Mouse (Mus musculus): ENCODE data around the gene Sypl2. TPM values are rescaled to one million over a fixed set of nuclear protein-coding genes. Genes with fewer than 3 reads are reported as not detected.
A peak's percentile ranks its signal among the peaks of the same experiment; 100 is the strongest.

Gene Sypl2
- polyA plus RNA-seq, 1 experiment, result 38.7 TPM

DNA sequence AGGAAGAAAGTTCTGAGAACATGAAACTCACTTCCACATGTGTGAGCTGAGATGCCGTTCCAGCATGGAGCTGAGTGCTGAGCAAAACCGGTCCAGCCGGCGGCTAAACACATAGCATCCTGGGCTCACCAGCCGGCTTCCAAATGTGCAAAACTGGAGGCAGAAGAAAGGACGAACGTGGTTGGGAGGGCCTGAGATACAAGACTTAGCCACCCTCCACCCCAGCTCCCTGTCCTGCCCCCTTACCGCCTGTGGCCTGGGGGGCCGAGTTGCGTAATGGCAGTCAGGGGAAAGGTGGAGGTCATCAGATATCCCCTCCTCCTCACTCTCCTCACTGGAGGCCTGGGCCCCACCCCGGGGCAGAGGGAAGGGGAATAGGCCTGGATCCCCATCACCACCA, 22.0 kb downstream of the Sypl2 start:
- H3K27me3 ChIP-seq (replicated peaks; ENCODE audit: control insufficient read depth, insufficient read depth, low read length), result no peaks in the 10 kb centered on the region
- no peaks in the 10 kb centered on the region for H3K36me3 ChIP-seq (ENCODE audit: control insufficient read depth, insufficient read depth, low read length)
- DNase-seq, result no peak
- H3K4me1 ChIP-seq (ENCODE audit: control insufficient read depth, insufficient read depth, low read length), result 0 out of 2 replicates have a peak, but pooled peaks cover 2% of the 10 kb centered on the region
- no peak for TF ChIP-seq POLR2A (IDR thresholded peaks at IDR 0.05; ENCODE audit: low read depth, low read length)
- TF ChIP-seq CTCF (conservative IDR thresholded peaks at IDR 0.05; ENCODE audit: insufficient read depth, insufficient read length, low read depth, low read length), result no peak
- no peak overlapping the region for H3K27ac ChIP-seq (ENCODE audit: insufficient read depth, low read depth, low read length)
- no peak overlapping the region for H3K4me3 ChIP-seq (ENCODE audit: insufficient read depth, low read depth, low read length)
- 82% methylated on average over 11 of the region's 11 CpGs for WGBS

DNA sequence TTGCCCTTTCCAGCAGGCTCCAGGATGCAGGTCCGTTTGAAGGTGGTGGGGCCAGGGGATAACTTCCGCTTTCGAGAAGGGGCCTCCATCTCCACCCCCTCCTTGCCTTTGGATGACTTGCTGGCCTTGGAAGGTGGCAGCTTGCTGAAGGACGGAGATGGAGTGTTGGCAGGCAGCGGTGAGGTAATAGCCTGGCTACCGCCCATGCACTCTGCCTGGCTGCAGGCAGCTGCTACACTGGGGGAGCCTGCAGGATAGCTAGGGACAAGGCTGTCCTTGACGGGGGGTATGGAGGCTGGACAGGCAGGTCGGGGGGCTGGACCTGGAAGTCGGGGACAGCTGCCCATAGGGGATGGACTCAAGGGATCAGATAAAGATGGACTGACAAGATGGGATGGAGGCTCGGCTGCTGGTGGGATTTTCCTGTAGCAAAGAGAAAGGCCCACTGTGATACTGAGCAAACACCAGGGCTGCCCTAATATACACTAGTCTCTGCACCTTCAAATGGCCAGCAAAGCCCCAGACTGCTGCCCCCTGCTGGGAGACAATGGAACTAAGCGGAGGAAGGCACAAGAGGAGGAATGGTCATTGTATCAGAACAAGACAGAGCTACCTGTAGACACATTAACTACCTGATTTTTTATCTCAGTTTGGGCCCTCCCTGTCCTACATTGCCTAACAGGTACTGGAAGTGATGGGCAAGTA, 22.7 kb downstream of the Sypl2 start:
- no peak overlapping the region for H3K27ac ChIP-seq (ENCODE audit: insufficient read depth, low read depth, low read length)
- 82% methylated on average over 11 of the region's 11 CpGs for WGBS
- peak; percentile 84 for DNase-seq
- no peaks in the 10 kb centered on the region for H3K4me1 ChIP-seq (ENCODE audit: control insufficient read depth, insufficient read depth, low read length)
- H3K27me3 ChIP-seq (replicated peaks; ENCODE audit: control insufficient read depth, insufficient read depth, low read length), result no peaks in the 10 kb centered on the region
- no peak for TF ChIP-seq POLR2A (IDR thresholded peaks at IDR 0.05; ENCODE audit: low read depth, low read length)
- TF ChIP-seq CTCF (conservative IDR thresholded peaks at IDR 0.05; ENCODE audit: insufficient read depth, insufficient read length, low read depth, low read length), result peak; percentile 85
- no peak overlapping the region for H3K4me3 ChIP-seq (ENCODE audit: insufficient read depth, low read depth, low read length)
- H3K36me3 ChIP-seq (ENCODE audit: control insufficient read depth, insufficient read depth, low read length), result no peaks in the 10 kb centered on the region

DNA sequence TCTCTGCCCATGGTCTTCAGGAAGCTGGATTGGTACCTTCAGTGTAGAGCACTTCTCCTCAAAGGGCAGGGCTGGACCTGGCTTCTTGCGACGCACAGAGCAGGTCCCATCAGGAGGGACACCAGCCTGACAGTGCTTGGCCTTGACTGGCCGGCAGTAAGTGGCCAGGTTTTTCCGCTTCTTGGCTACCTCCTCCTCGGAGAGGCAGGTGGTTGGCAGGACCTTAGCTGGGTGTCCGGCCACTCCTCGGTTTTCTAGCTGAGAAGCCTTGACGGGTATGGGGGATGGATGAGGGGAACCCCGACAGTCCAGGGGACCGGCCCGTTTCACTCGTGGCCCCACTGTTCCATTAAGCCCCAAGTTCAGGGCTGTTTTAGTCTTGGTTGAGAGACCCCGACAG, 23.2 kb downstream of the Sypl2 start:
- 94% methylated on average over 13 of the region's 13 CpGs for WGBS
- H3K36me3 ChIP-seq (ENCODE audit: control insufficient read depth, insufficient read depth, low read length), result no peaks in the 10 kb centered on the region

DNA sequence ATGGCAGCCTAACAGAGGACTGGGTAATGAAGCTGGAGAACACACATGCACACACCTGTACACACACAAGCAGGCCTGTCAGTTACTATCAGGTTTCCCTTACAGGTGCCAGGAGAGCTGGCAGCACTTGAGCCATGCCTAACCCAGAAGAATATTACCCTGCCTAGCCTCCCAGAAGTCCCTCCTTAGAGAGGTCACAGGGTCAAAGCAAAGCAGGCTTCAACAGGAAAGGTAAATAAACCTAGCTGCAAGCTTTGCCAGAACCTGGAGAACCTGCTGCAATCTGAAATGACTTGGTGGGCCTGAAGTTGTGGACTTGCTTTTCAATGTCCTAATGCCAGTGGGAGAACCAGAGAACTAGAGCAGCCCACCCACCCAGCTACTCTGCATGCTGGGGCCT, 23.9 kb downstream of the Sypl2 start:
- no peaks in the 10 kb centered on the region for H3K4me1 ChIP-seq (ENCODE audit: control insufficient read depth, insufficient read depth, low read length)
- H3K27me3 ChIP-seq (replicated peaks; ENCODE audit: control insufficient read depth, insufficient read depth, low read length), result no peaks in the 10 kb centered on the region
- H3K36me3 ChIP-seq (ENCODE audit: control insufficient read depth, insufficient read depth, low read length), result no peaks in the 10 kb centered on the region
- no peak for TF ChIP-seq POLR2A (IDR thresholded peaks at IDR 0.05; ENCODE audit: low read depth, low read length)
- TF ChIP-seq CTCF (conservative IDR thresholded peaks at IDR 0.05; ENCODE audit: insufficient read depth, insufficient read length, low read depth, low read length), result no peak
- H3K27ac ChIP-seq (ENCODE audit: insufficient read depth, low read depth, low read length), result no peak overlapping the region
- H3K4me3 ChIP-seq (ENCODE audit: insufficient read depth, low read depth, low read length), result no peak overlapping the region
- DNase-seq, result no peak

More for the DNA sequence above, 23.2 kb downstream of the Sypl2 start:
- TF ChIP-seq CTCF (conservative IDR thresholded peaks at IDR 0.05; ENCODE audit: insufficient read depth, insufficient read length, low read depth, low read length) (no peak), POLR2A (IDR thresholded peaks at IDR 0.05; ENCODE audit: low read depth, low read length) (no peak)
- H3K4me1 ChIP-seq (ENCODE audit: control insufficient read depth, insufficient read depth, low read length), result no peaks in the 10 kb centered on the region
- no peaks in the 10 kb centered on the region for H3K27me3 ChIP-seq (replicated peaks; ENCODE audit: control insufficient read depth, insufficient read depth, low read length)
- DNase-seq, result no peak
- no peak overlapping the region for H3K27ac ChIP-seq (ENCODE audit: insufficient read depth, low read depth, low read length)
- no peak overlapping the region for H3K4me3 ChIP-seq (ENCODE audit: insufficient read depth, low read depth, low read length)

DNA sequence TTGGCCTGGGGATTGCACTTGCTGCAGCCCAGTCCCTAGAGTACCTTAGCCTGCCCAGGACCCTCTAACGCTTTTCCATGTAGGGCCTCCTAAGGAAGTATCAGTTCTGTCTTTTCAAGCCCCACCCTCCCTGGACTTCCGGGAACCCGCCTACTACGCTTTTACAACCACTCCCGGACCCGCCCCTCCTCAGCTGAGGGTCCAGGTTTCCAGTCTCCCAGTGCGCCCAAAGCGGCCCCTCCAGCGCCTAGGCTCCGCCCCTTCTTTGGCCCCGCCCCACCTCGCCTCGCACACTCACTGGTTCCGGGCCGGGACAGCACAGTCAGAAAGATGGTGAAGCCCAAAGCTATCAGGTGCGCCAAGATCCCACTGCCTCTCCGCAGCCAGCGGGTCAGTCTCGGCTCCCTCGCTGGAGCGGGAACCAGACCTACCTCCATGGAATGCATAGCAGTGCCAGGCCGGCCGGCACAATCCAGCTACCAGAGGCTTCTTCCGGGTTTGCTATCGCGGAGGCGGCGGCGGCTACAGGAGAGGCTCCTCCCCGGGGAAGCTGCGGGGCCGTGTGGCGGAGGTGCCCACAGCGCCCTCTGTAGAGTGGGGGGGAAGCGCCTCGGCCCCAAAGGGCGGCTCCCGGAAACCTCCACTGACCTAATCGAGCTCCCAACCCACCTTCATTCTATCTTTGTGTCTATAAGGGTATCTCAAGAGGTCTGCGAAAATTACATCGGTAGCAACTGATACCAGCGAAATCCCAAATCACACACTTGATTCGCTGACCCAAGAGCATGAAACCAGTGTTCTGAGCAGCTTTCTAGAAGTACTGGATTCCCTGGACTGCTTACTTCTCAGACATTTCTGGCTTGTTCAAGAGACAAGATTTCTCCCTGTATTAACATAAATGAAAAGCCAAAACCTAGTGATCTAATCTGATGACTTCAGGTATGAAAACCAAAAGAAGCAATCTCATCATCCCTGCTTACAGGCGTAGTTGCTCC, 25.8 kb downstream of the Sypl2 start, which contains the start of gene Cyb561d1:
Gene Cyb561d1, minus strand, starts transcription at position 884 of the 995 bp plus-strand sequence.
- Histone ChIP-seq H3K27ac (ENCODE audit: insufficient read depth, low read depth, low read length) (peak within 1 kb of the TSS; percentile 71), H3K27me3 (replicated peaks; ENCODE audit: control insufficient read depth, insufficient read depth, low read length) (no peaks in the 10 kb centered on the region), H3K4me3 (ENCODE audit: insufficient read depth, low read depth, low read length) (peak within 1 kb of the TSS; percentile 80), H3K4me1 (ENCODE audit: control insufficient read depth, insufficient read depth, low read length) (peaks cover 7% of the 10 kb centered on the region; the same call in 1 of the 2 replicates), H3K36me3 (ENCODE audit: control insufficient read depth, insufficient read depth, low read length) (no peaks in the 10 kb centered on the region)
- DNase-seq, result peak; percentile 97
- TF ChIP-seq CTCF (conservative IDR thresholded peaks at IDR 0.05; ENCODE audit: insufficient read depth, insufficient read length, low read depth, low read length), result peak; percentile 53
- peak; percentile 55 for TF ChIP-seq POLR2A (IDR thresholded peaks at IDR 0.05; ENCODE audit: low read depth, low read length)
- WGBS, result 3% methylated on average over 44 of the region's 44 CpGs

DNA sequence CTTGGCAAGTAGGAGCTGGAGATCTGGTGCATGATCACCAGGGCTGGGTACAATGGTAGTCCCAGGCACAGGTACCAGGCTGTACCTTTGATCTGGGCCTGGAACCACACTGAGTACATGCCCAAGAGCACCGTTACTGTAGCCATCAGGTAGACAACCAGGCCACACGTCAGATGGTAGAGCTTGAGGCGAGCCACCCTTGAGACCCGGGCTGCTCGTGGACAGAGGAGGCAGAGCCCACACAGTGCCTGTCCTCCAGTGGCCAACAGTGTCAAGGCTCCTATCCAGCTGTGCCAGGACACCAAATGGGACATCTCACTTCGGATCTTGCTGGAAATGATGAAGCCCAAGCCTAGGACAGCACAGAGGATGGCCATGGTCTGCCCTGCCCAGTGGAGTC, 27.2 kb downstream of the Sypl2 start:
- Histone ChIP-seq H3K4me3 (ENCODE audit: insufficient read depth, low read depth, low read length) (no peak overlapping the region), H3K4me1 (ENCODE audit: control insufficient read depth, insufficient read depth, low read length) (peaks cover 7% of the 10 kb centered on the region; the same call in 1 of the 2 replicates), H3K27me3 (replicated peaks; ENCODE audit: control insufficient read depth, insufficient read depth, low read length) (no peaks in the 10 kb centered on the region), H3K27ac (ENCODE audit: insufficient read depth, low read depth, low read length) (no peak overlapping the region), H3K36me3 (ENCODE audit: control insufficient read depth, insufficient read depth, low read length) (no peaks in the 10 kb centered on the region)
- TF ChIP-seq CTCF (conservative IDR thresholded peaks at IDR 0.05; ENCODE audit: insufficient read depth, insufficient read length, low read depth, low read length) (no peak), POLR2A (IDR thresholded peaks at IDR 0.05; ENCODE audit: low read depth, low read length) (no peak)
- WGBS, result 90% methylated on average over 6 of the region's 6 CpGs
- no peak for DNase-seq
